18 mouse cellular contexts compared by ENCODE assay signal in the genomic region with DNA sequence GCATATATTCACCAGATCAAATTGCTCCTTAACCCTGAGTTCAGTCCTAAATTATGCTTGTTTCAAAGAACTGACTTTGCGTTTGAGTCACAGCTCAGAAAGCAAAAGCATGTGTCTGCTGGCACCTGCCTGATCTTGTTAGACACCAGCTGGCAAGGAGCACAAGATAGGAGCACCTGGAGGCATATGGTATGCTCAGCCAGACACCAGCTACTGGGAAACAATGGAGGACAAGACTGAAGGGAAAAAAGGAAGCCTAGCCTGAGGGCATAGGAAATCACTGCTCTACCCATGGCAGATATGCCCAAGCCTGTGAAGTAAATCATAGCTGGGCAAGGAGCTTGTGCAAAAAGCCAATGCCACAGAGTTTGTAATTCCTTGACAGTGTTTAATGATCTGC.
DNase-seq lines count a peak whose midpoint lies in the region; ATAC-seq and TF ChIP-seq lines count a peak whose summit lies in the region.
"Had no signal": no experiment of that assay in that cellular context is flagged by ENCODE, and none has a peak within 500 bp of the region (broad histone marks: within the 10 kb centered on the region; RNA-seq: fewer than 3 reads in every experiment).

No protein-coding gene starts in this region.

- no peak for ATAC-seq in forebrain, embryonic 14.5 days
- ATAC-seq in forebrain, embryonic 16.5 days = no peak
- ATAC-seq in intestine, postnatal 0 days = no peak
- ATAC-seq: forebrain, postnatal 0 days had no signal

- no peaks in the 10 kb centered on the region for H3K4me1 ChIP-seq in forebrain, embryonic 14.5 days (ENCODE audit: control insufficient read depth, insufficient read depth, low read length)
- H3K4me1 ChIP-seq in forebrain, embryonic 16.5 days (replicated peaks; ENCODE audit: control insufficient read depth, insufficient read depth, low read length) = no peaks in the 10 kb centered on the region
- H3K4me1 ChIP-seq in cerebellum, adult 2 months (ENCODE audit: control insufficient read depth, insufficient read depth, low read length) = peaks cover 7% of the 10 kb centered on the region; the same call in 1 of the 2 replicates
- no peaks in the 10 kb centered on the region for H3K4me1 ChIP-seq in intestine, postnatal 0 days (replicated peaks; ENCODE audit: control insufficient read depth, insufficient read depth, low read length)
- H3K4me1 ChIP-seq: heart, embryonic 15.5 days; liver, embryonic 15.5 days had no signal

- no peaks in the 10 kb centered on the region for H3K27me3 ChIP-seq in forebrain, embryonic 14.5 days (replicated peaks; ENCODE audit: control insufficient read depth, insufficient read depth, low read length)
- no peaks in the 10 kb centered on the region for H3K27me3 ChIP-seq in forebrain, embryonic 16.5 days (replicated peaks; ENCODE audit: control insufficient read depth, insufficient read depth, low read length)
- H3K27me3 ChIP-seq in cerebellum, adult 2 months (ENCODE audit: control insufficient read depth, insufficient read depth, low read length) = no peaks in the 10 kb centered on the region
- H3K27me3 ChIP-seq in intestine, postnatal 0 days (replicated peaks; ENCODE audit: control insufficient read depth, insufficient read depth, low read length) = no peaks in the 10 kb centered on the region
- H3K27me3 ChIP-seq: heart, embryonic 15.5 days; limb, embryonic 15.5 days; liver, embryonic 15.5 days had no signal

- peak; percentile 2 for DNase-seq in forebrain, embryonic 14.5 days (ENCODE audit: low spot score)
- DNase-seq in brain, embryonic 14.5 days (ENCODE audit: low read depth) = peak; percentile 35
- DNase-seq in cerebellum, adult 2 months = peak; percentile 42 to 77
- peak; percentile 49 for DNase-seq in cerebellum, postnatal 36 days
- no peak for DNase-seq in layer of hippocampus, adult 8-10 months (ENCODE audit: low spot score in 2 of 2)
- DNase-seq in gastrocnemius, postnatal 14 days = no peak
- DNase-seq: B cell, adult 2 months; forebrain, postnatal 0 days; gastrocnemius, postnatal 10 days; kidney, adult 18-20 months; right cerebral cortex, adult 18-20 months; thymus, postnatal 25 days had no signal

- no peaks in the 10 kb centered on the region for H3K9me3 ChIP-seq in forebrain, embryonic 14.5 days (replicated peaks; ENCODE audit: control insufficient read depth, low read length)
- no peaks in the 10 kb centered on the region for H3K9me3 ChIP-seq in forebrain, embryonic 16.5 days (ENCODE audit: control insufficient read depth, low read length)
- no peaks in the 10 kb centered on the region for H3K9me3 ChIP-seq in intestine, postnatal 0 days (ENCODE audit: control insufficient read depth)
- H3K9me3 ChIP-seq: heart, embryonic 15.5 days; limb, embryonic 15.5 days; liver, embryonic 15.5 days had no signal

- no peak overlapping the region for H3K4me3 ChIP-seq in forebrain, embryonic 14.5 days (ENCODE audit: low read depth, low read length)
- no peak overlapping the region for H3K4me3 ChIP-seq in forebrain, embryonic 16.5 days (replicated peaks; ENCODE audit: low read length)
- no peak overlapping the region for H3K4me3 ChIP-seq in cerebellum, adult 2 months (replicated peaks; ENCODE audit: insufficient read depth, low read depth, low read length)
- H3K4me3 ChIP-seq in intestine, postnatal 0 days (ENCODE audit: low read depth, low read length) = no peak overlapping the region
- H3K4me3 ChIP-seq: heart, embryonic 15.5 days; limb, embryonic 15.5 days; liver, embryonic 15.5 days had no signal

- no peak overlapping the region for H3K4me2 ChIP-seq in forebrain, embryonic 14.5 days (ENCODE audit: low read length)
- H3K4me2 ChIP-seq in forebrain, embryonic 16.5 days (ENCODE audit: low read length) = no peak overlapping the region
- no peak overlapping the region for H3K4me2 ChIP-seq in intestine, postnatal 0 days (replicated peaks; ENCODE audit: low read depth)
- H3K4me2 ChIP-seq: heart, embryonic 15.5 days; limb, embryonic 15.5 days; liver, embryonic 15.5 days had no signal

- 66% methylated on average over 1 of the region's 1 CpGs for WGBS in forebrain, embryonic 14.5 days
- WGBS in forebrain, embryonic 16.5 days = 58% methylated on average over 1 of the region's 1 CpGs
- 8% methylated on average over 1 of the region's 1 CpGs for WGBS in cerebellum, adult 2 months
- WGBS in intestine, postnatal 0 days = 68% methylated on average over 1 of the region's 1 CpGs

- no peaks in the 10 kb centered on the region for H3K36me3 ChIP-seq in forebrain, embryonic 14.5 days (ENCODE audit: control insufficient read depth, insufficient read depth, low read length)
- H3K36me3 ChIP-seq in forebrain, embryonic 16.5 days (ENCODE audit: control insufficient read depth, insufficient read depth) = no peaks in the 10 kb centered on the region
- no peaks in the 10 kb centered on the region for H3K36me3 ChIP-seq in intestine, postnatal 0 days (ENCODE audit: control insufficient read depth, insufficient read depth)
- H3K36me3 ChIP-seq: heart, embryonic 15.5 days; limb, embryonic 15.5 days; liver, embryonic 15.5 days had no signal

- intact Hi-C loops in gastrocnemius, postnatal 14 days (cut with DNase I; ENCODE audit: low total_unique reads) = no loop called here

- no peak for TF ChIP-seq POLR2A in brain, embryonic 14.5 days (IDR thresholded peaks at IDR 0.05; ENCODE audit: borderline replicate concordance, extremely low read depth, insufficient read depth, insufficient read length, poor library complexity, severe bottlenecking)
- TF ChIP-seq POLR2A in cerebellum, adult 2 months (IDR thresholded peaks at IDR 0.05; ENCODE audit: borderline replicate concordance, insufficient read depth, low read length) = no peak

- H3K9ac ChIP-seq in forebrain, embryonic 14.5 days (ENCODE audit: low read length) = no peak overlapping the region
- H3K9ac ChIP-seq in forebrain, embryonic 16.5 days (replicated peaks; ENCODE audit: low read depth, low read length) = no peak overlapping the region
- H3K9ac ChIP-seq in intestine, postnatal 0 days (ENCODE audit: low read depth, low read length) = no peak overlapping the region
- H3K9ac ChIP-seq: forebrain, postnatal 0 days; heart, embryonic 15.5 days; limb, embryonic 15.5 days; liver, embryonic 15.5 days had no signal

- TF ChIP-seq CTCF in brain, embryonic 14.5 days (IDR thresholded peaks at IDR 0.05; ENCODE audit: borderline replicate concordance, extremely low read depth, insufficient read depth, insufficient read length) = no peak
- TF ChIP-seq CTCF in cerebellum, adult 2 months (IDR thresholded peaks at IDR 0.05; ENCODE audit: borderline replicate concordance, insufficient read depth, low read depth, low read length) = no peak
- TF ChIP-seq CTCF in intestine, postnatal 0 days (IDR thresholded peaks at IDR 0.05; ENCODE audit: low read depth) = no peak

- H3K27ac ChIP-seq in forebrain, embryonic 14.5 days (ENCODE audit: low read depth, low read length) = no peak overlapping the region
- no peak overlapping the region for H3K27ac ChIP-seq in forebrain, embryonic 16.5 days (ENCODE audit: low read length)
- no peak overlapping the region for H3K27ac ChIP-seq in cerebellum, adult 2 months (ENCODE audit: insufficient read depth, low read length)
- H3K27ac ChIP-seq in intestine, postnatal 0 days (ENCODE audit: low read depth, low read length) = no peak overlapping the region
- H3K27ac ChIP-seq: heart, embryonic 15.5 days; kidney, postnatal 0 days; limb, embryonic 15.5 days; liver, embryonic 15.5 days had no signal

Comparison
In these comparisons a context has a peak if more than half of its experiments do, and no peak if none do; other contexts are left out.
1. DNase-seq: peak in forebrain, embryonic 14.5 days (single experiment), brain, embryonic 14.5 days (single experiment), cerebellum, adult 2 months (2 of 2) and cerebellum, postnatal 36 days (2 of 2); none in layer of hippocampus, adult 8-10 months (0 of 2) and gastrocnemius, postnatal 14 days (single experiment).